Mouse (Mus musculus) monocyte, adult 5-6 weeks (primary cell): Measurements from ENCODE around the gene Fam78a. TPM values are rescaled to one million over a fixed set of nuclear protein-coding genes. Genes with fewer than 3 reads are reported as not detected.

Source experiments
- total RNA-seq: library from RNA; stranded (forward); fragments of 200-1000, 200-491, 200-594 nt; gene quantifications from 3 replicates; pipeline ENCODE4 v1.2.3, GENCODE M21; 2017

Fam78a gene
- total RNA-seq, 1 experiment from 2014 or later = 14.2 TPM

Other genes with a start within 250 kb of the Fam78a start
- gene Fibcd1, start 238.9 kb downstream of the Fam78a start, total RNA-seq = 0.19 TPM in 1 of 3 replicates, not detected in the others
- not detected in 3 replicates for gene Lamc3, start 197.6 kb downstream of the Fam78a start, total RNA-seq
- gene Aif1l, start 134.7 kb downstream of the Fam78a start, total RNA-seq = not detected in 3 replicates
- gene Nup214, start 110.4 kb downstream of the Fam78a start, total RNA-seq = 39.1 to 53.4 TPM (median 43.6 TPM) in 3 replicates
- gene Plpp7, start 10.7 kb upstream of the Fam78a start, total RNA-seq = 1.2 TPM in 1 of 3 replicates, not detected in the others
- gene Prrc2b, start 66.2 kb upstream of the Fam78a start, total RNA-seq = 13.3 to 55.4 TPM (median 22.1 TPM) in 3 replicates
- gene Pomt1, start 151.7 kb upstream of the Fam78a start, total RNA-seq = 3.8 to 10.1 TPM (median 8.4 TPM) in 3 replicates
- 23.0 to 35.3 TPM (median 26.8 TPM) in 3 replicates for gene Uck1, start 175.3 kb upstream of the Fam78a start, total RNA-seq
- gene Golga2, start 202.5 kb upstream of the Fam78a start, total RNA-seq = 55.3 to 73.2 TPM (median 60.2 TPM) in 3 replicates
- gene Swi5, start 203.2 kb upstream of the Fam78a start, total RNA-seq = 108 to 121 TPM (median 114 TPM) in 3 replicates